Mouse (Mus musculus): Measurements from ENCODE around the gene Mef2a. TPM values are rescaled to one million over a fixed set of nuclear protein-coding genes. Genes with fewer than 3 reads are reported as not detected.

Gene Mef2a
- polyA plus RNA-seq, 1 experiment: 64.5 TPM

DNA sequence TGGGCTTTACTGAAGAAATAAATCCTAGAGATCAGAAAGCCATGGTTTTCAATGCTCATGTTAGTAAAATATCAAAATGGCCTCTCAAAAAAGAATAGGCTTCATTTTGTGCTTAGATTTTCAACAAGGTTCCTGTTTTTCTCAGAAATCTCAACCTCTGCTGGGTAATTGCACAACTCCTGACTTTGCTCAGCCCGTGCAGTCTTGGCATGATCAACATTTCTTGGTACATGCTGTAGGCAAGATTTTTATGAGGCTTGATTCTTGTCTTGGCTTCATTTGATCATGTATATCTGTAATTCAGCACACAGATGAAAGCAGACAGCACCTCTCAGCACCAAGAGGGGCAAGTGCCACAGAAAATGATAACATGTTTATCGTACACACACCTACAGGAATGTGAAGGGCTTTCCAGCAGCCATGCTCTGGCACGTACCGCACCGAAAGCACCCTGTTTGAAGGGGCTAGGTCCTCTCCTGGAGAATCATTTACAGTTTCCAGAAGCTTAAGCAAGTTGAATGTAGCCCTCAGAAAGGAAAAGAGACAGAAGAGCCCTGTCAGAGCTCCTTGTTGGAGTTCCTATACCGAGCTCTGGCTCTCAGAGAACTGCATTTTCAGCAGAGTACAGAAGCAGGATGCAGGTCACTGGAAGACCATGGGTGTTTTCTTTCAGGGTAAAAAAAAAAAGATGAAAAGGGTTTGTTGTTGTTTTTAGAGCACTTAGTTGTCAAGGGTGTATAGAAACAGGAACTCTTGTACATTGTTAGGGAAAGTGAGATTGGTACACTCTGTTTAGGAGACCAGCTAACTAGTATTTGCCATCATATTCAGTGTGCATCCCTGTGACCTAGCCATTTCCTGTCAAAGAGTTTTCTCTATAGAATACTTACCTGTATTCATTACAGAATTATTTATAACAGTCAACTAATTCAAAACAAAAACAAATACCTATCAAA, 7.8 kb upstream of the Mef2a start:
- no peaks in the 10 kb centered on the region for H3K79me2 ChIP-seq (ENCODE audit: control insufficient read depth, insufficient read depth)
- no peaks in the 10 kb centered on the region for H3K36me3 ChIP-seq (ENCODE audit: control insufficient read depth, insufficient read depth)
- no peaks in the 10 kb centered on the region for H3K27me3 ChIP-seq (ENCODE audit: control insufficient read depth, insufficient read depth, insufficient read length)
- H3K4me3 ChIP-seq: no peak overlapping the region
- no peak overlapping the region for H3K4me2 ChIP-seq (ENCODE audit: low read depth)
- no peak overlapping the region for H3ac ChIP-seq (ENCODE audit: control insufficient read depth, insufficient read length)
- TF ChIP-seq MYOG (IDR thresholded peaks at IDR 0.05; ENCODE audit: control insufficient read depth in 1 of 3, insufficient read depth in 1 of 3, insufficient read length in 2 of 3, low read depth in 2 of 3): no peak
- no peak for TF ChIP-seq POLR2A (IDR thresholded peaks at IDR 0.05; ENCODE audit: insufficient read length, low read depth)
- no peak for TF ChIP-seq TCF12 (IDR thresholded peaks at IDR 0.05; ENCODE audit: insufficient read depth, poor library complexity, severe bottlenecking)

DNA sequence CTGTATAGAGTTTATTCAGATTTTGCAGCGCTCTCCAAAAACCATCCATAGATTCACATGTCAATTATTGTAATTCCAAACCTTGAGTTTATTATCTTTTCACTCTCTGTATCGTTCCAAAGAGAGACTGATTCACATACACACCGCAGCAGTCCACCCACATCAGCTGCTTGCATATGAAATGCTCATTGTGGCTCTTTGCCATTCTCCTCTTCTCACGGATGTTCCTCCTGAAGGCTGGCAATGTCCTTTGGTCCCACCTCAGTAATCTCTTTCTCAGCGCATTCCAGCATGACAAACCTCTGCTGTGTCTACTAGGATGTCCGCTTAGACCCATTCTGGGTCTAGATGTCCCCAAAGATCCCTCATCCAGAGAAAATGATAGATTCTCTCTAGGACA, 4.1 kb upstream of the Mef2a start:
- Histone ChIP-seq H3ac (ENCODE audit: control insufficient read depth, insufficient read length) (no peak overlapping the region), H3K36me3 (ENCODE audit: control insufficient read depth, insufficient read depth) (no peaks in the 10 kb centered on the region), H3K27me3 (ENCODE audit: control insufficient read depth, insufficient read depth, insufficient read length) (no peaks in the 10 kb centered on the region), H3K4me2 (ENCODE audit: low read depth) (no peak overlapping the region), H3K4me3 (no peak overlapping the region), H3K79me2 (ENCODE audit: control insufficient read depth, insufficient read depth) (peaks cover 4% of the 10 kb centered on the region)
- TF ChIP-seq TCF12 (IDR thresholded peaks at IDR 0.05; ENCODE audit: insufficient read depth, poor library complexity, severe bottlenecking): no peak

DNA sequence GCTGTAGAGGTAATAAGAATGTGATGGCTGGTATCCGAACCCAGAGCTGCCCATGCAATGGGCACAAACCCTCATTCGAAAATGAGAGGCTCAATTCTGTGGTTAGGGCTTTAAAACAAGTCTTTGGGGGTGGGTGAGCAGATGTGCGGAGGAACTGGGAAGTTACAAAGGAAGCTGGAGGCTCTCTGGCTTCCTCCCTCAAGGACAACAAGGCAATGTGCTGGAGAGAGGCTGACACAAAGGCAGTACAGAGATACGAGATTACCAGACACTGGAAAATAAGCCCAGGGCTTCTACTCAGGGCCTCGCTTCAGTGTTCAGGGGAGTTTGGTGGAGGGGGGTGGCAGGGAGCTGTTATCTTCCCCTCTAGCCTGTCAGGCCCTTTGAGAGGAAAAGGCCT, 1.3 kb upstream of the Mef2a start:
- H3K4me3 ChIP-seq: no peak overlapping the region
- H3K79me2 ChIP-seq (ENCODE audit: control insufficient read depth, insufficient read depth): peaks cover 32% of the 10 kb centered on the region
- TF ChIP-seq SRF (IDR thresholded peaks at IDR 0.05; ENCODE audit: control insufficient read depth, insufficient read length, low read depth): no peak
- no peak for TF ChIP-seq TCF3 (IDR thresholded peaks at IDR 0.05; ENCODE audit: insufficient read length, low read depth)
- TF ChIP-seq E2F4 (IDR thresholded peaks at IDR 0.05; ENCODE audit: insufficient read depth): no peak
- TF ChIP-seq REST (IDR thresholded peaks at IDR 0.05; ENCODE audit: insufficient read depth, insufficient read length): no peak
- no peaks in the 10 kb centered on the region for H3K27me3 ChIP-seq (ENCODE audit: control insufficient read depth, insufficient read depth, insufficient read length)
- no peak overlapping the region for H3ac ChIP-seq (ENCODE audit: control insufficient read depth, insufficient read length)
- peak overlapping the region; percentile 60 for H3K4me2 ChIP-seq (ENCODE audit: low read depth)
- H3K36me3 ChIP-seq (ENCODE audit: control insufficient read depth, insufficient read depth): no peaks in the 10 kb centered on the region

DNA sequence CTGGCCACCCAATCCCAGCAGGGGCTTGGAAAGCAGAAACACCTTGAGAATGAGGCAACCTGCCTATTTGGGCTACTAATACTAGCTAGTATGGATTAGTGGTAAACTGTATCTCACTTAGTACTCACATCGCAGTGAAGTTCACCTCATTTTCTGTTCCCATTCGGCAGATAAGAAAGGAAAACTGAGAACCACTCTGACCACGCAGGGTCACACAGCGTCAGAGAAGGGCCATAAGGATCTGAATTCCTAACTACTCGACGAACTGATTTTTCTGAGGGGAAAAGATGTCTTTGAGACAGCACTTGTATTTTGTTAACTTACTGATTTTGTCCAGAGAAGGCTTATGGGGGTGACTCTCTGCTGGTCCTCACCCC, 914 bp upstream of the Mef2a start:
- H3K27me3 ChIP-seq (ENCODE audit: control insufficient read depth, insufficient read depth, insufficient read length): no peaks in the 10 kb centered on the region
- TF ChIP-seq MAX (IDR thresholded peaks at IDR 0.05; ENCODE audit: low read depth): no peak
- no peak for TF ChIP-seq SRF (IDR thresholded peaks at IDR 0.05; ENCODE audit: control insufficient read depth, insufficient read length, low read depth)
- no peak for TF ChIP-seq CEBPB (IDR thresholded peaks at IDR 0.05; ENCODE audit: insufficient read depth, poor library complexity, severe bottlenecking)
- TF ChIP-seq USF1 (IDR thresholded peaks at IDR 0.05; ENCODE audit: low read depth): no peak
- no peak for TF ChIP-seq TCF12 (IDR thresholded peaks at IDR 0.05; ENCODE audit: insufficient read depth, poor library complexity, severe bottlenecking)
- TF ChIP-seq MYOG (IDR thresholded peaks at IDR 0.05; ENCODE audit: control insufficient read depth in 1 of 3, insufficient read depth in 1 of 3, insufficient read length in 2 of 3, low read depth in 2 of 3): no peak
- TF ChIP-seq POLR2AphosphoS2 (IDR thresholded peaks at IDR 0.05; ENCODE audit: insufficient read length, low read depth): no peak
- no peak for TF ChIP-seq TCF3 (IDR thresholded peaks at IDR 0.05; ENCODE audit: insufficient read length, low read depth)
- no peak for TF ChIP-seq MYOD1 (IDR thresholded peaks at IDR 0.05; ENCODE audit: control insufficient read depth in 1 of 3, insufficient read length in 2 of 3, low read depth in 2 of 3)
- no peak for TF ChIP-seq REST (IDR thresholded peaks at IDR 0.05; ENCODE audit: insufficient read depth, insufficient read length)
- TF ChIP-seq E2F4 (IDR thresholded peaks at IDR 0.05; ENCODE audit: insufficient read depth): no peak
- no peak for TF ChIP-seq POLR2A (IDR thresholded peaks at IDR 0.05; ENCODE audit: insufficient read length, low read depth)
- H3K36me3 ChIP-seq (ENCODE audit: control insufficient read depth, insufficient read depth): no peaks in the 10 kb centered on the region
- peak overlapping the region; percentile 60 for H3K4me2 ChIP-seq (ENCODE audit: low read depth)
- peaks cover 36% of the 10 kb centered on the region for H3K79me2 ChIP-seq (ENCODE audit: control insufficient read depth, insufficient read depth)
- H3ac ChIP-seq (ENCODE audit: control insufficient read depth, insufficient read length): peak overlapping the region; percentile 89
- H3K4me3 ChIP-seq: peak overlapping the region; percentile 57

DNA sequence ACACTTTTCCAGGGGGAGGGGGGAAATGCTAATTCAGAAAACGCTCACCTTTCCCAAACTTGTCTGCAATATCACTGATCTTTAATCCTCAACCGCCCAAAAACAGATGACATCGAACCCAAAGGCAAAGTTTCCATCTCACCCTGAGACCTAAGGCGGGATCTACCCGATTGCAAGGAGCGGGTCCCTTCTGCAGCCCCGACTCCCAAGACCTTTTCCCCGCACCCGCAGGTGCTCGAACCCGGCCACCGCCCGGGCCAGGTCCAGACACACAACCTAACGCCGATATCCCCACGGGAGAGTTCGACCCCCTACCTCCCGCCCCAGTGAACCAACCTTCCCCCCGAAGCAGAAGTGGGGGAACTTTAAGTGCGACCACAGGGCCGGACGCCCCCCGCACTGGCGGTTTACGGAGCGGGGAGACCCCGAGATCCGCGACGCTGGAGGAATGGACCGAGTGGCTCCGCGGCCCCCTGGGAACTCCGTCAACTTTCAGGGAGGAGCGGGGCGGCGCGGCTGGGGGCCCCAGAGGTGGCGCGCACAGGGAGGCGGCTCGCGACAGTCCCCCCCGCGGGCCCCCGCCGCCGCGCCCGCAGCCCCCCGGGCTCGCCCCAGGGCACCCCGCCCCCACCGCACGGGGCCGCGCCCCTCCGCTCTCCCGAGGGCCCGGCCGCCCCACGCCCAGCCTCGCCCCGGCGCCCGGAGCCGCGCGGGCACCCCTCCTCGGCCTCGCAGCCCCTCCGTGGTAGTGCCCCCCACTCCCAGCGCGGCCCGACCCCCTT, 576 bp downstream of the Mef2a start:
- H3K4me2 ChIP-seq (ENCODE audit: low read depth): peak overlapping the region; percentile 76

More for the DNA sequence above, 576 bp downstream of the Mef2a start:
- H3K4me3 ChIP-seq: peak overlapping the region; percentile 57
- H3K27me3 ChIP-seq (ENCODE audit: control insufficient read depth, insufficient read depth, insufficient read length): no peaks in the 10 kb centered on the region
- peaks cover 10% of the 10 kb centered on the region for H3K36me3 ChIP-seq (ENCODE audit: control insufficient read depth, insufficient read depth)
- peak overlapping the region; percentile 89 for H3ac ChIP-seq (ENCODE audit: control insufficient read depth, insufficient read length)
- no peak for TF ChIP-seq MAX (IDR thresholded peaks at IDR 0.05; ENCODE audit: low read depth)
- TF ChIP-seq MYOD1 (IDR thresholded peaks at IDR 0.05; ENCODE audit: control insufficient read depth in 1 of 3, insufficient read length in 2 of 3, low read depth in 2 of 3): peak in 1 of 3 experiments; percentile 10
- peaks cover 51% of the 10 kb centered on the region for H3K79me2 ChIP-seq (ENCODE audit: control insufficient read depth, insufficient read depth)

Data from myocyte (in vitro differentiated cells).